Mouse (Mus musculus): ENCODE measurements around the gene Gatad2a. TPM values are rescaled to one million over a fixed set of nuclear protein-coding genes. Genes with fewer than 3 reads are reported as not detected.

The Gatad2a gene
- polyA plus RNA-seq, 1 experiment from 2014 or later: 28.1 TPM

GRCm38 (mm10) chr8:69919010-69919409 lies 77.2 kb downstream of the Gatad2a start:
- no peak overlapping the region for H3K4me3 ChIP-seq (replicated peaks; ENCODE audit: low read depth, low read length)
- no peaks in the 10 kb centered on the region for H3K27me3 ChIP-seq (ENCODE audit: control insufficient read depth, insufficient read depth, low read length)
- H3K36me3 ChIP-seq (ENCODE audit: control insufficient read depth, insufficient read depth, low read length): peaks cover 35% of the 10 kb centered on the region
- peak; percentile 66; the same call in 1 of the 2 replicates for ATAC-seq (ENCODE audit: low FRiP score, low TSS enrichment)
- no peaks in the 10 kb centered on the region for H3K9me3 ChIP-seq (ENCODE audit: control insufficient read depth, low read length)
- no peak overlapping the region for H3K9ac ChIP-seq (replicated peaks; ENCODE audit: low read length)
- peaks cover 16% of the 10 kb centered on the region for H3K4me1 ChIP-seq (ENCODE audit: control insufficient read depth, insufficient read depth, low read length)
- H3K4me2 ChIP-seq (ENCODE audit: low read length): no peak overlapping the region
- 71% methylated on average over 1 of the region's 1 CpGs for WGBS
- DNase-seq: peak; percentile 93
- no peak overlapping the region for H3K27ac ChIP-seq (replicated peaks; ENCODE audit: low read depth, low read length)

GRCm38 (mm10) chr8:69918506-69918905 lies 77.7 kb downstream of the Gatad2a start:
- DNase-seq (no peak), ATAC-seq (ENCODE audit: low FRiP score, low TSS enrichment) (no peak)
- H3K4me1 ChIP-seq (ENCODE audit: control insufficient read depth, insufficient read depth, low read length): peaks cover 16% of the 10 kb centered on the region
- H3K36me3 ChIP-seq (ENCODE audit: control insufficient read depth, insufficient read depth, low read length): peaks cover 40% of the 10 kb centered on the region
- H3K4me2 ChIP-seq (ENCODE audit: low read length): no peak overlapping the region
- no peak overlapping the region for H3K4me3 ChIP-seq (replicated peaks; ENCODE audit: low read depth, low read length)
- no peak overlapping the region for H3K27ac ChIP-seq (replicated peaks; ENCODE audit: low read depth, low read length)
- no peaks in the 10 kb centered on the region for H3K27me3 ChIP-seq (ENCODE audit: control insufficient read depth, insufficient read depth, low read length)
- H3K9me3 ChIP-seq (ENCODE audit: control insufficient read depth, low read length): no peaks in the 10 kb centered on the region
- no peak overlapping the region for H3K9ac ChIP-seq (replicated peaks; ENCODE audit: low read length)

- Histone ChIP-seq H3K36me3 (ENCODE audit: control insufficient read depth, insufficient read depth, low read length) (peaks cover 68% of the 10 kb centered on the region), H3K4me3 (replicated peaks; ENCODE audit: low read depth, low read length) (no peak overlapping the region), H3K27me3 (ENCODE audit: control insufficient read depth, insufficient read depth, low read length) (no peaks in the 10 kb centered on the region), H3K9me3 (ENCODE audit: control insufficient read depth, low read length) (no peaks in the 10 kb centered on the region), H3K9ac (replicated peaks; ENCODE audit: low read length) (no peak overlapping the region), H3K4me1 (ENCODE audit: control insufficient read depth, insufficient read depth, low read length) (peaks cover 9% of the 10 kb centered on the region), H3K27ac (replicated peaks; ENCODE audit: low read depth, low read length) (no peak overlapping the region), H3K4me2 (ENCODE audit: low read length) (no peak overlapping the region)
- WGBS: 35% methylated on average over 5 of the region's 5 CpGs
- peak; percentile 68 for DNase-seq
- no peak for ATAC-seq (ENCODE audit: low FRiP score, low TSS enrichment)
These were observed 80.4 kb downstream of the Gatad2a start for GRCm38 (mm10) chr8:69915748-69916147.

- Histone ChIP-seq H3K4me1 (ENCODE audit: control insufficient read depth, insufficient read depth, low read length) (no peaks in the 10 kb centered on the region), H3K9ac (replicated peaks; ENCODE audit: low read length) (no peak overlapping the region), H3K4me2 (ENCODE audit: low read length) (no peak overlapping the region), H3K9me3 (ENCODE audit: control insufficient read depth, low read length) (no peaks in the 10 kb centered on the region), H3K27ac (replicated peaks; ENCODE audit: low read depth, low read length) (no peak overlapping the region), H3K36me3 (ENCODE audit: control insufficient read depth, insufficient read depth, low read length) (peaks cover 78% of the 10 kb centered on the region), H3K27me3 (ENCODE audit: control insufficient read depth, insufficient read depth, low read length) (no peaks in the 10 kb centered on the region), H3K4me3 (replicated peaks; ENCODE audit: low read depth, low read length) (no peak overlapping the region)
- DNase-seq (no peak), ATAC-seq (ENCODE audit: low FRiP score, low TSS enrichment) (no peak)
- 90% methylated on average over 4 of the region's 4 CpGs for WGBS
These were observed 81.7 kb downstream of the Gatad2a start for GRCm38 (mm10) chr8:69914526-69914925.

GRCm38 (mm10) chr8:69912478-69913074 lies 83.6 kb downstream of the Gatad2a start:
- H3K9me3 ChIP-seq (ENCODE audit: control insufficient read depth, low read length): no peaks in the 10 kb centered on the region
- no peak overlapping the region for H3K27ac ChIP-seq (replicated peaks; ENCODE audit: low read depth, low read length)
- DNase-seq (no peak), ATAC-seq (ENCODE audit: low FRiP score, low TSS enrichment) (no peak)
- H3K27me3 ChIP-seq (ENCODE audit: control insufficient read depth, insufficient read depth, low read length): no peaks in the 10 kb centered on the region
- H3K4me1 ChIP-seq (ENCODE audit: control insufficient read depth, insufficient read depth, low read length): no peaks in the 10 kb centered on the region
- no peak overlapping the region for H3K4me3 ChIP-seq (replicated peaks; ENCODE audit: low read depth, low read length)
- WGBS: 91% methylated on average over 12 of the region's 12 CpGs
- no peak overlapping the region for H3K4me2 ChIP-seq (ENCODE audit: low read length)
- H3K36me3 ChIP-seq (ENCODE audit: control insufficient read depth, insufficient read depth, low read length): peaks cover 93% of the 10 kb centered on the region
- no peak overlapping the region for H3K9ac ChIP-seq (replicated peaks; ENCODE audit: low read length)

- no peak overlapping the region for H3K4me3 ChIP-seq (replicated peaks; ENCODE audit: low read depth, low read length)
- H3K27me3 ChIP-seq (ENCODE audit: control insufficient read depth, insufficient read depth, low read length): no peaks in the 10 kb centered on the region
- ATAC-seq (ENCODE audit: low FRiP score, low TSS enrichment) (no peak), DNase-seq (no peak)
- no peaks in the 10 kb centered on the region for H3K4me1 ChIP-seq (ENCODE audit: control insufficient read depth, insufficient read depth, low read length)
- no peak overlapping the region for H3K9ac ChIP-seq (replicated peaks; ENCODE audit: low read length)
- H3K36me3 ChIP-seq (ENCODE audit: control insufficient read depth, insufficient read depth, low read length): peaks cover 93% of the 10 kb centered on the region
- H3K27ac ChIP-seq (replicated peaks; ENCODE audit: low read depth, low read length): no peak overlapping the region
- no peak overlapping the region for H3K4me2 ChIP-seq (ENCODE audit: low read length)
- H3K9me3 ChIP-seq (ENCODE audit: control insufficient read depth, low read length): no peaks in the 10 kb centered on the region
- 92% methylated on average over 13 of the region's 13 CpGs for WGBS
These were observed 84.3 kb downstream of the Gatad2a start for GRCm38 (mm10) chr8:69911917-69912316.

- H3K36me3 ChIP-seq (ENCODE audit: control insufficient read depth, insufficient read depth, low read length): peaks cover 47% of the 10 kb centered on the region
- no peaks in the 10 kb centered on the region for H3K27me3 ChIP-seq (ENCODE audit: control insufficient read depth, insufficient read depth, low read length)
- no peak overlapping the region for H3K4me3 ChIP-seq (replicated peaks; ENCODE audit: low read depth, low read length)
- WGBS: 99% methylated on average over 2 of the region's 2 CpGs
- peaks cover 13% of the 10 kb centered on the region for H3K4me1 ChIP-seq (ENCODE audit: control insufficient read depth, insufficient read depth, low read length)
- no peak overlapping the region for H3K9ac ChIP-seq (replicated peaks; ENCODE audit: low read length)
- DNase-seq (no peak), ATAC-seq (ENCODE audit: low FRiP score, low TSS enrichment) (no peak)
- H3K4me2 ChIP-seq (ENCODE audit: low read length): no peak overlapping the region
- H3K9me3 ChIP-seq (ENCODE audit: control insufficient read depth, low read length): no peaks in the 10 kb centered on the region
- no peak overlapping the region for H3K27ac ChIP-seq (replicated peaks; ENCODE audit: low read depth, low read length)
These were observed 89.1 kb downstream of the Gatad2a start for GRCm38 (mm10) chr8:69907106-69907505.

- Histone ChIP-seq H3K9ac (replicated peaks; ENCODE audit: low read length) (no peak overlapping the region), H3K4me2 (ENCODE audit: low read length) (no peak overlapping the region)
- ATAC-seq (ENCODE audit: low FRiP score, low TSS enrichment): no peak
These were observed 89.9 kb downstream of the Gatad2a start for GRCm38 (mm10) chr8:69906260-69906659.

GRCm38 (mm10) chr8:69904096-69904495 lies 92.1 kb downstream of the Gatad2a start:
- Histone ChIP-seq H3K9ac (replicated peaks; ENCODE audit: low read length) (no peak overlapping the region), H3K36me3 (ENCODE audit: control insufficient read depth, insufficient read depth, low read length) (peaks cover 19% of the 10 kb centered on the region), H3K4me2 (ENCODE audit: low read length) (peak overlapping the region; percentile 96; the same call in 1 of the 2 replicates), H3K27ac (replicated peaks; ENCODE audit: low read depth, low read length) (no peak overlapping the region), H3K27me3 (ENCODE audit: control insufficient read depth, insufficient read depth, low read length) (no peaks in the 10 kb centered on the region), H3K9me3 (ENCODE audit: control insufficient read depth, low read length) (no peaks in the 10 kb centered on the region), H3K4me1 (ENCODE audit: control insufficient read depth, insufficient read depth, low read length) (peaks cover 27% of the 10 kb centered on the region), H3K4me3 (replicated peaks; ENCODE audit: low read depth, low read length) (no peak overlapping the region)
- 82% methylated on average over 8 of the region's 8 CpGs for WGBS
- DNase-seq (no peak), ATAC-seq (ENCODE audit: low FRiP score, low TSS enrichment) (no peak)

More at GRCm38 (mm10) chr8:69906260-69906659, 89.9 kb downstream of the Gatad2a start:
- Histone ChIP-seq H3K4me3 (replicated peaks; ENCODE audit: low read depth, low read length) (no peak overlapping the region), H3K27ac (replicated peaks; ENCODE audit: low read depth, low read length) (no peak overlapping the region), H3K36me3 (ENCODE audit: control insufficient read depth, insufficient read depth, low read length) (peaks cover 38% of the 10 kb centered on the region), H3K9me3 (ENCODE audit: control insufficient read depth, low read length) (no peaks in the 10 kb centered on the region), H3K4me1 (ENCODE audit: control insufficient read depth, insufficient read depth, low read length) (peaks cover 16% of the 10 kb centered on the region), H3K27me3 (ENCODE audit: control insufficient read depth, insufficient read depth, low read length) (no peaks in the 10 kb centered on the region)
- WGBS: 89% methylated on average over 2 of the region's 2 CpGs
- DNase-seq: no peak

All from midbrain, embryonic 14.5 days (tissue).